Mouse (Mus musculus): ENCODE measurements around the gene Cck.
A peak's percentile ranks its signal among the peaks of the same experiment; 100 is the strongest.

The Cck gene

GRCm38 (mm10) chr9:121495529-121495928, at the start of gene Cck:
Gene Cck (minus strand): TSS chr9:121495694.
- DNase-seq (ENCODE audit: low spot score), result no peak

- DNase-seq (ENCODE audit: low spot score), result no peak
Measured at GRCm38 (mm10) chr9:121541530-121541929, 46.0 kb upstream of the Cck start.

- no peak for DNase-seq (ENCODE audit: low spot score)
Measured at GRCm38 (mm10) chr9:121532626-121533025, 37.1 kb upstream of the Cck start.

GRCm38 (mm10) chr9:121528605-121529357, 33.3 kb upstream of the Cck start:
- no peak for DNase-seq (ENCODE audit: low spot score)

- no peak for DNase-seq (ENCODE audit: low spot score)
Measured at GRCm38 (mm10) chr9:121526171-121526570, 30.7 kb upstream of the Cck start.

- DNase-seq (ENCODE audit: low spot score), result no peak
Measured at GRCm38 (mm10) chr9:121520047-121520446, 24.6 kb upstream of the Cck start.

GRCm38 (mm10) chr9:121514462-121514861, 19.0 kb upstream of the Cck start:
- DNase-seq (ENCODE audit: low spot score), result no peak

GRCm38 (mm10) chr9:121511911-121512310, 16.4 kb upstream of the Cck start:
- no peak for DNase-seq (ENCODE audit: low spot score)

- no peak for DNase-seq (ENCODE audit: low spot score)
Measured at GRCm38 (mm10) chr9:121506478-121507180, 11.1 kb upstream of the Cck start.

GRCm38 (mm10) chr9:121505346-121505745, 9.9 kb upstream of the Cck start:
- no peak for DNase-seq (ENCODE audit: low spot score)

GRCm38 (mm10) chr9:121496102-121496501, 608 bp upstream of the Cck start:
- no peak for DNase-seq (ENCODE audit: low spot score)

- no peak for DNase-seq (ENCODE audit: low spot score)
Measured at GRCm38 (mm10) chr9:121494006-121494767, 1.3 kb downstream of the Cck start.

GRCm38 (mm10) chr9:121491592-121492240, 3.8 kb downstream of the Cck start:
- DNase-seq (ENCODE audit: low spot score), result no peak

GRCm38 (mm10) chr9:121487216-121487615, 8.3 kb downstream of the Cck start:
- DNase-seq (ENCODE audit: low spot score), result no peak

GRCm38 (mm10) chr9:121479453-121479852, 16.0 kb downstream of the Cck start:
- peak; percentile 57 for DNase-seq (ENCODE audit: low spot score)

GRCm38 (mm10) chr9:121477305-121477911, 18.1 kb downstream of the Cck start:
- DNase-seq (ENCODE audit: low spot score), result peak; percentile 72

GRCm38 (mm10) chr9:121475488-121476452, 19.7 kb downstream of the Cck start:
- no peak for DNase-seq (ENCODE audit: low spot score)

GRCm38 (mm10) chr9:121474771-121475170, 20.7 kb downstream of the Cck start:
- DNase-seq (ENCODE audit: low spot score), result no peak

GRCm38 (mm10) chr9:121469711-121470110, 25.8 kb downstream of the Cck start:
- no peak for DNase-seq (ENCODE audit: low spot score)

GRCm38 (mm10) chr9:121467460-121467859, 28.0 kb downstream of the Cck start:
- DNase-seq (ENCODE audit: low spot score), result no peak

GRCm38 (mm10) chr9:121460527-121460926, 35.0 kb downstream of the Cck start:
- no peak for DNase-seq (ENCODE audit: low spot score)
